Mouse (Mus musculus) thymus, postnatal 36 days (tissue): ENCODE data around the gene Tiprl.

Experiments
- DNase-seq, 2 experiments: peaks; one replicate each; pipeline ENCODE4 v3.0.0; 2022; ENCODE audit warnings: mixed read lengths in 2 of 2

Gene Tiprl

GRCm38 (mm10) chr1:165236321-165237298, at the start of gene Tiprl:
Gene Tiprl, minus strand, starts transcription at chr1:165236996.
- DNase-seq = peak; percentile 94 to 97

- no peak for DNase-seq
Observed at GRCm38 (mm10) chr1:165284096-165284495, 47.3 kb upstream of the Tiprl start.

- no peak for DNase-seq
Observed at GRCm38 (mm10) chr1:165282967-165283345, 46.2 kb upstream of the Tiprl start.

- peak in 1 of 2 experiments; percentile 19 for DNase-seq
Observed at GRCm38 (mm10) chr1:165282222-165282966, 45.6 kb upstream of the Tiprl start.

- peak; percentile 47 to 60 for DNase-seq
Observed at GRCm38 (mm10) chr1:165281351-165282221, 44.8 kb upstream of the Tiprl start.

- DNase-seq = no peak
Observed at GRCm38 (mm10) chr1:165280741-165281140, 43.9 kb upstream of the Tiprl start.

- no peak for DNase-seq
Observed at GRCm38 (mm10) chr1:165274946-165275345, 38.1 kb upstream of the Tiprl start.

GRCm38 (mm10) chr1:165252027-165252671, 15.4 kb upstream of the Tiprl start:
- peak; percentile 22 to 37 for DNase-seq

GRCm38 (mm10) chr1:165250546-165250945, 13.8 kb upstream of the Tiprl start:
- DNase-seq = no peak

- DNase-seq = no peak
Observed at GRCm38 (mm10) chr1:165248842-165249241, 12.0 kb upstream of the Tiprl start.

GRCm38 (mm10) chr1:165247788-165248187, 11.0 kb upstream of the Tiprl start:
- DNase-seq = no peak

- DNase-seq = no peak
Observed at GRCm38 (mm10) chr1:165247085-165247484, 10.3 kb upstream of the Tiprl start.

- DNase-seq = no peak
Observed at GRCm38 (mm10) chr1:165246587-165246986, 9.8 kb upstream of the Tiprl start.

GRCm38 (mm10) chr1:165235846-165236245, 950 bp downstream of the Tiprl start:
- peak in 1 of 2 experiments; percentile 11 for DNase-seq

- no peak for DNase-seq
Observed at GRCm38 (mm10) chr1:165233806-165234205, 3.0 kb downstream of the Tiprl start.

- DNase-seq = no peak
Observed at GRCm38 (mm10) chr1:165230691-165231090, 6.1 kb downstream of the Tiprl start.

- no peak for DNase-seq
Observed at GRCm38 (mm10) chr1:165229577-165229976, 7.2 kb downstream of the Tiprl start.

GRCm38 (mm10) chr1:165217023-165217589, 19.7 kb downstream of the Tiprl start:
- no peak for DNase-seq

GRCm38 (mm10) chr1:165215831-165216230, 21.0 kb downstream of the Tiprl start:
- DNase-seq = no peak

GRCm38 (mm10) chr1:165205591-165205990, 31.2 kb downstream of the Tiprl start:
- DNase-seq = no peak

GRCm38 (mm10) chr1:165203488-165204035, 33.2 kb downstream of the Tiprl start:
- DNase-seq = no peak
